10 mouse cellular contexts compared by ENCODE assay signal in genomic region chr8:117371189-117371588, GRCm38 (mm10).
DNase-seq lines count a peak whose midpoint lies in the region; ATAC-seq lines count a peak whose summit lies in the region.
"Had no signal": no experiment of that assay in that cellular context is flagged by ENCODE, and none has a peak within 500 bp of the region (broad histone marks: within the 10 kb centered on the region; RNA-seq: fewer than 3 reads in every experiment).

No protein-coding gene starts in this region.

- H3K27me3 ChIP-seq in kidney, embryonic 14.5 days (ENCODE audit: control insufficient read depth, insufficient read depth, low read length): no peaks in the 10 kb centered on the region
- no peaks in the 10 kb centered on the region for H3K27me3 ChIP-seq in hindbrain, embryonic 12.5 days
- no peaks in the 10 kb centered on the region for H3K27me3 ChIP-seq in midbrain, embryonic 13.5 days

- peaks cover 61% of the 10 kb centered on the region for H3K4me1 ChIP-seq in kidney, embryonic 14.5 days (ENCODE audit: control insufficient read depth, insufficient read depth, low read length)
- peaks cover 37% of the 10 kb centered on the region for H3K4me1 ChIP-seq in hindbrain, embryonic 12.5 days
- peaks cover 57% of the 10 kb centered on the region for H3K4me1 ChIP-seq in midbrain, embryonic 13.5 days (replicated peaks)

- no peak overlapping the region for H3K4me2 ChIP-seq in kidney, embryonic 14.5 days (replicated peaks; ENCODE audit: low read depth, low read length)
- H3K4me2 ChIP-seq in hindbrain, embryonic 12.5 days (replicated peaks): no peak overlapping the region
- H3K4me2 ChIP-seq in midbrain, embryonic 13.5 days (replicated peaks): no peak overlapping the region

- DNase-seq in kidney, postnatal 4 days: no peak
- no peak for DNase-seq in cerebellum, postnatal 4 days (ENCODE audit: low spot score in 2 of 2)
- DNase-seq in embryo, embryonic 10.5 days (ENCODE audit: low spot score): no peak
- DNase-seq: kidney, postnatal 25 days; right cerebral cortex, postnatal 4 days; thymus, adult 18-20 months had no signal

- peak; percentile 18; the same call in 1 of the 2 replicates for ATAC-seq in kidney, embryonic 14.5 days (ENCODE audit: low FRiP score, low TSS enrichment)
- ATAC-seq in common myeloid progenitor, adult 5-6 weeks (replicated peaks; ENCODE audit: low read depth, poor library complexity, severe bottlenecking): peak; percentile 61
- peak; percentile 33; the same call in 1 of the 2 replicates for ATAC-seq in hindbrain, embryonic 12.5 days (ENCODE audit: low FRiP score)
- peak; percentile 49 for ATAC-seq in midbrain, embryonic 13.5 days

- no peak overlapping the region for H3K4me3 ChIP-seq in kidney, embryonic 14.5 days (ENCODE audit: low read length)
- no peak overlapping the region for H3K4me3 ChIP-seq in hindbrain, embryonic 12.5 days
- H3K4me3 ChIP-seq in midbrain, embryonic 13.5 days (replicated peaks): no peak overlapping the region

- WGBS in kidney, embryonic 14.5 days: 55% methylated on average over 7 of the region's 7 CpGs
- 49% methylated on average over 7 of the region's 7 CpGs for WGBS in hindbrain, embryonic 12.5 days
- 69% methylated on average over 7 of the region's 7 CpGs for WGBS in midbrain, embryonic 13.5 days

- H3K36me3 ChIP-seq in kidney, embryonic 14.5 days (ENCODE audit: control insufficient read depth, insufficient read depth, low read length): no peaks in the 10 kb centered on the region
- no peaks in the 10 kb centered on the region for H3K36me3 ChIP-seq in hindbrain, embryonic 12.5 days
- H3K36me3 ChIP-seq in midbrain, embryonic 13.5 days: no peaks in the 10 kb centered on the region

- no peak overlapping the region for H3K27ac ChIP-seq in kidney, embryonic 14.5 days (ENCODE audit: low read depth, low read length)
- no peak overlapping the region for H3K27ac ChIP-seq in hindbrain, embryonic 12.5 days
- no peak overlapping the region; the same call in 1 of the 2 replicates for H3K27ac ChIP-seq in midbrain, embryonic 13.5 days

- no peaks in the 10 kb centered on the region for H3K9me3 ChIP-seq in kidney, embryonic 14.5 days (ENCODE audit: control insufficient read depth, low read length)
- no peaks in the 10 kb centered on the region for H3K9me3 ChIP-seq in hindbrain, embryonic 12.5 days (replicated peaks)
- no peaks in the 10 kb centered on the region for H3K9me3 ChIP-seq in midbrain, embryonic 13.5 days

- H3K9ac ChIP-seq in kidney, embryonic 14.5 days (ENCODE audit: low read depth, low read length): no peak overlapping the region
- no peak overlapping the region for H3K9ac ChIP-seq in hindbrain, embryonic 12.5 days
- no peak overlapping the region for H3K9ac ChIP-seq in midbrain, embryonic 13.5 days (replicated peaks)
